Mouse (Mus musculus): Measurements from ENCODE around the gene Cdc42se1. TPM values are rescaled to one million over a fixed set of nuclear protein-coding genes. Genes with fewer than 3 reads are reported as not detected.

The Cdc42se1 gene
- polyA plus RNA-seq, 1 experiment, result 156 TPM

DNA sequence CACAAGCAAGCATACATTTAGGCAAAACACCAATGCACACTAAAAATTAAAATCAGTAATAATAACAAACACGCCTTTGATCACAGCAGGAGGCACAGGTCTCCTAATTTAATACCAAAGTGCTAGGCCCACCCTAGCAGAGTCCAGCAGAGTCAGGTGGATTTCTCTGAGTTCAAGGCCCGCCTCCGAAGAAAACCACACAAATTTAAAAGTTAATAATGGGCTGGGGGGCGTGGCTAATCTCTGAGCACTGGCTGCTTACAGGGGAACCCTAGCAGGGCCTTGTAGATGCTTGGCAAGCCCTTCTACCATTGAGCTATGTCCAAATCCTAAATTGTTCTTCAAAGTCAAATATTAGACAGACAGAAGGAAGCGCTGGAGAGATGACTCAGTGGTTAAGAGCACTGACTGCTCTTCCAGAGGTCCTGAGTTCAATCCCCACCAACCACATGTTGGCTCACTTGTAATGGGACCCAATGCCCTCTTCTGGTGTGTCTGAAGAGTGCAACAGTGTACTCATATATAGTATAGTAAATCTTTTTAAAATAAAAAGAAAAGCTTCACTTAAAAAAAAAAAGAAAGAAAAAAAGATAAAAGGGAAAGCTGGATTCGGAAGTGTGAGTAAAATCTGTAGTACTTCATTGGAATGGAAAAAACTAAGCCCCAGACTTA is 9.9 kb upstream of the Cdc42se1 start:
- TF ChIP-seq CTCF (IDR thresholded peaks at IDR 0.05; ENCODE audit: borderline replicate concordance, control insufficient read depth, extremely low read depth, insufficient read depth, low read length, poor library complexity) (no peak), POLR2A (IDR thresholded peaks at IDR 0.05; ENCODE audit: control insufficient read depth, extremely low read depth, insufficient read depth, low read length, poor library complexity) (no peak)
- H3K4me1 ChIP-seq (replicated peaks; ENCODE audit: control insufficient read depth, insufficient read depth, low read length), result no peaks in the 10 kb centered on the region; the same call in 1 of the 2 replicates
- peaks cover 11% of the 10 kb centered on the region; the same call in 1 of the 2 replicates for H3K36me3 ChIP-seq (ENCODE audit: control insufficient read depth, insufficient read depth, low read length)
- no peaks in the 10 kb centered on the region for H3K27me3 ChIP-seq (ENCODE audit: control insufficient read depth, insufficient read depth, low read length)
- H3K4me3 ChIP-seq (ENCODE audit: control insufficient read depth, insufficient read depth, low read length), result no peak overlapping the region
- 84% methylated on average over 6 of the region's 6 CpGs for WGBS
- no peak overlapping the region; the same call in 1 of the 2 replicates for H3K27ac ChIP-seq (ENCODE audit: control insufficient read depth, insufficient read depth, low read length)
- DNase-seq, result no peak

DNA sequence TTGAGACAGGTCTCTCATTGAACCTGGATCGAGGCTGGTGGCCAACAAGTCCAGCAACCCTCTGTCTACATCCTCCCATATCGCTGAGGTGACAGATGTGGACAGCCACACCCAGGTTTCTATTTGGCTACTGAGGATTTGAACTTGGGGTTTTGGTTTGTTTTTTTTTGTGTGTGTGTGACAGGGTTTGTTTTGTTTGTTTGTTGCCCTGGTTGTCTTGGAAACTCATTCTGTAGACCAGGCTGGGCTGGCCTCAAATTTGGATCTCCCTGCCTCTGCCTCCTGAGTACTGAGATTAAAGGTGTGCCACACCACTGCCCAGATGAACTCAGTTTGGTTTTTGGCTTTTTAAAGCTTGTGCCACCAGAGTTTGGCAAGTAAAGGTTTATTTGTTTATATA is 5.5 kb upstream of the Cdc42se1 start:
- 100% methylated on average over 2 of the region's 2 CpGs for WGBS
- Histone ChIP-seq H3K36me3 (ENCODE audit: control insufficient read depth, insufficient read depth, low read length) (peaks cover 7% of the 10 kb centered on the region; the same call in 1 of the 2 replicates), H3K4me3 (ENCODE audit: control insufficient read depth, insufficient read depth, low read length) (no peak overlapping the region), H3K27me3 (ENCODE audit: control insufficient read depth, insufficient read depth, low read length) (no peaks in the 10 kb centered on the region), H3K4me1 (replicated peaks; ENCODE audit: control insufficient read depth, insufficient read depth, low read length) (peaks cover 4% of the 10 kb centered on the region), H3K27ac (ENCODE audit: control insufficient read depth, insufficient read depth, low read length) (no peak overlapping the region)
- no peak for DNase-seq
- TF ChIP-seq POLR2A (IDR thresholded peaks at IDR 0.05; ENCODE audit: control insufficient read depth, extremely low read depth, insufficient read depth, low read length, poor library complexity), result no peak
- TF ChIP-seq CTCF (IDR thresholded peaks at IDR 0.05; ENCODE audit: borderline replicate concordance, control insufficient read depth, extremely low read depth, insufficient read depth, low read length, poor library complexity), result no peak

DNA sequence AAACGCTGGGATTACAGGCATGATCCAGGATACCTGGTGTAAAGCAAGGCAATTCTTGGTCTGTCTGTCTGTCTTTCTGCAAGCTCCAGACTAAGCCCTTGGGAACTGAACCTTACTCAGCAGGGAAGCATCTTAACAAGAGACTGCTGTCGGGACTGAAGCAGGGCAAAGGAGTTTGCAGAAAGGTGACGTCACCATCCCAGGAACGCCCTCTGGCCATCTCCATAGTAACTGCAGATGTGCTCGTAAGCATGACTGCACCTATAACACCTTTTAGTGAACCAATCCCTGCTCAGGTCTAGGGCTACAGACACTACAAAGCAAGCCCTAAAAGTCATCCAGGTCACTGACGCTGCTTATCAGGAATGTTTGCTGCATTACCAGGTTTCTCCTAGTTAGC is 4.2 kb upstream of the Cdc42se1 start:
- Histone ChIP-seq H3K36me3 (ENCODE audit: control insufficient read depth, insufficient read depth, low read length) (peaks cover 7% of the 10 kb centered on the region; the same call in 1 of the 2 replicates), H3K27me3 (ENCODE audit: control insufficient read depth, insufficient read depth, low read length) (no peaks in the 10 kb centered on the region), H3K27ac (ENCODE audit: control insufficient read depth, insufficient read depth, low read length) (no peak overlapping the region), H3K4me3 (ENCODE audit: control insufficient read depth, insufficient read depth, low read length) (no peak overlapping the region), H3K4me1 (replicated peaks; ENCODE audit: control insufficient read depth, insufficient read depth, low read length) (peaks cover 4% of the 10 kb centered on the region)
- no peak for TF ChIP-seq POLR2A (IDR thresholded peaks at IDR 0.05; ENCODE audit: control insufficient read depth, extremely low read depth, insufficient read depth, low read length, poor library complexity)
- no peak for TF ChIP-seq CTCF (IDR thresholded peaks at IDR 0.05; ENCODE audit: borderline replicate concordance, control insufficient read depth, extremely low read depth, insufficient read depth, low read length, poor library complexity)
- WGBS, result 95% methylated on average over 6 of the region's 6 CpGs
- no peak for DNase-seq

DNA sequence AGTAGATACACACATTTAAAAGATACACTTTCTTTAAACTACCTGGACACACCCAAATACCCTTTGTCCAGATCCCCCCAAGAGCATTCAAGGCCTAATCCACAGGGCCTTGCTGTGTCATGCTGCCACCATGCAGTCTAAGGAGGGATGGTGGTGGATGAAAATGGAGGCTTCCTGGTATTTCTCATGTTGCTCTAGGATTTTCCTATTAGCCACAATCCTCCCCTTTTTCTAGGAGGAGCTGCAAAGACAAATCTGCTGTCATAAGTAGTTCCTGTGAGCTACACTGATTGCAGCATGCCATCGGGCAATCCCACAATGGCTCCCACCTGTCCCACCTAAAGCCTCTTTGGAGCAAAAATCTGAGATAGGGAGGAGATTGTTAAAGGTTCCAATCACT is 1.3 kb upstream of the Cdc42se1 start:
- TF ChIP-seq POLR2A (IDR thresholded peaks at IDR 0.05; ENCODE audit: control insufficient read depth, extremely low read depth, insufficient read depth, low read length, poor library complexity), result no peak
- no peak for TF ChIP-seq CTCF (IDR thresholded peaks at IDR 0.05; ENCODE audit: borderline replicate concordance, control insufficient read depth, extremely low read depth, insufficient read depth, low read length, poor library complexity)
- Histone ChIP-seq H3K27me3 (ENCODE audit: control insufficient read depth, insufficient read depth, low read length) (no peaks in the 10 kb centered on the region), H3K4me3 (ENCODE audit: control insufficient read depth, insufficient read depth, low read length) (no peak overlapping the region), H3K4me1 (replicated peaks; ENCODE audit: control insufficient read depth, insufficient read depth, low read length) (peaks cover 25% of the 10 kb centered on the region), H3K36me3 (ENCODE audit: control insufficient read depth, insufficient read depth, low read length) (peaks cover 8% of the 10 kb centered on the region), H3K27ac (ENCODE audit: control insufficient read depth, insufficient read depth, low read length) (no peak overlapping the region)
- 47% methylated on average over 1 of the region's 1 CpGs for WGBS
- no peak for DNase-seq

DNA sequence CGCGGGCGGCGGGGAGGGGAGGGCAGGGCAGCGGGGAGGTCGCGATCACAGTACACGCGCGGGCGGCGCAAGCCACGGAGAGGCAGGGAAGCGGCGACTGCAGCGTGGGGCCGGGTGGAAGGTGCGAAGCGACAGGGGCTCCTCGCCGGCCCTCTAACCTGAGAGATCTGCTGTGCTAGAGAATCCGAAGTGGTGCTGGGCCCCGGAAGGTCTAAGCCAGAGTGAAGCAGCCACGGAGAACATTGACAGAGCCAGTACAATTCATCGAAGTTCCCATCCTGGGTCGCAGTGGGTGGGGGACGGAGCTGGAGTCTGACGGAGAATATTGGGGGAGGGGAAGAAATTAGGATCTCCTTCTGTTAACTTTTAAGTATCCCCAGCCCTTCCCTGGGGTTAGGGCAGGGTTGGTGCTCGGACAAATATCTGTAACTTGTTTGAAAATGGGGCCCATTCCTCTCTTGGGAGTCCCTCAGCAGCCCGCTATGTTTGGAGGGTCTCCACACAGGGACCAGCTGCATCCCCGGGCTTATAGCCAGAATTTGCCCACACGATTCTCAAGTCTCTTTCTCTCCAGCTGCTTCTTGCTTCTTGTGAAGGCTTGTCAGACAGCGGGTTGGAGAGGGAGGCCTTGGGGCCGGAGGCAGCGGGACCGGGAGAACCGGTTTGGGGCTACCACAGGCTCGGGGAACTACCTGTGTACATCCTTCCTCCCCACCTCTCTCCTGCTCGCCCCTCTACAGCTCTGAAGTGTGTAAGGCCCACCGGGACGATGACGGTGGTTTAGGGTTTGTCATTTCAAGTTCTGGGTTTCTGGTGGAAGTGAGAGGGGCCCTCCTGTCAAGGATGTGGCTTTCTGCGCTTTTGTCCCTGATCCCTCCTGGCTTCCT is 605 bp downstream of the Cdc42se1 start:
- no peak for TF ChIP-seq CTCF (IDR thresholded peaks at IDR 0.05; ENCODE audit: borderline replicate concordance, control insufficient read depth, extremely low read depth, insufficient read depth, low read length, poor library complexity)
- no peak for TF ChIP-seq POLR2A (IDR thresholded peaks at IDR 0.05; ENCODE audit: control insufficient read depth, extremely low read depth, insufficient read depth, low read length, poor library complexity)
- DNase-seq, result peak; percentile 53
- peak overlapping the region; percentile 72 for H3K4me3 ChIP-seq (ENCODE audit: control insufficient read depth, insufficient read depth, low read length)

DNA sequence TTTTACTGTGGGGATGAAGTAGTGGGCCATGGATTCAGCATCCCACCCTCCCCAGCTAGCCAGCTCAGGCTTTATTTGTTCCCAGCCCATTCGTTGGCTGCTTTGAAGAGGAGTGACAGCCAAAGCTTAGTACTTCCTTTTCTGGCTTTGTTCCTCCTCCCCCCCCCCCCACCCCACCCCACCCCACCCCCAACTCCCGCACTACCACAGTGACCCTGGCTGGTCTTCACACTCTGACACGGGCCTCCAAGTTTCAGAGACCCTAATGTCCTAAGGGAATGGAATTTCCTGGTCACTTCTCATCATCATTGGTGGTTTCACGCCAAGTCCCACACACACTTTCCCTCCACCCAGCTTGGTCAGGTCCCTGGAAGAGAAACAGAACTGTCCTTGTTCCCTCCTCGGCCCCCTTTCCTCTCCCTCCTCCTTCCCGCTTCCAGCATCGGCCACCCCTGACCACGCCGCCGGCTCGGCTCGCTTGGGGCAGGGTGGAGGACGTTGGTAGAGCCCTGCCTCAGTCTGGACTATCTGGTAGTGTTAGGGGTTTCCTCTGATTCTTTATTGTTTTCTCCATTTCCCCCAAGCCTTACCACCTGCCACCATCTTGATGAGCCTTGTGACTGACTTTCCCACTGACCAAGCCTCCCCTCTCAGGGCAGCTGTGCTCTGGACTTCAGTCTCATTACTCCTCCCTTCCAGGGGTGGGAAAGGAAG is 1.4 kb downstream of the Cdc42se1 start:
- Histone ChIP-seq H3K36me3 (ENCODE audit: control insufficient read depth, insufficient read depth, low read length) (peaks cover 33% of the 10 kb centered on the region), H3K27me3 (ENCODE audit: control insufficient read depth, insufficient read depth, low read length) (no peaks in the 10 kb centered on the region), H3K4me1 (replicated peaks; ENCODE audit: control insufficient read depth, insufficient read depth, low read length) (peaks cover 30% of the 10 kb centered on the region), H3K4me3 (ENCODE audit: control insufficient read depth, insufficient read depth, low read length) (peak overlapping the region; percentile 72), H3K27ac (ENCODE audit: control insufficient read depth, insufficient read depth, low read length) (peak overlapping the region; percentile 89)
- DNase-seq, result peak; percentile 43
- WGBS, result 3% methylated on average over 13 of the region's 13 CpGs
- TF ChIP-seq CTCF (IDR thresholded peaks at IDR 0.05; ENCODE audit: borderline replicate concordance, control insufficient read depth, extremely low read depth, insufficient read depth, low read length, poor library complexity) (no peak), POLR2A (IDR thresholded peaks at IDR 0.05; ENCODE audit: control insufficient read depth, extremely low read depth, insufficient read depth, low read length, poor library complexity) (no peak)

More for the DNA sequence above, 605 bp downstream of the Cdc42se1 start:
- H3K27me3 ChIP-seq (ENCODE audit: control insufficient read depth, insufficient read depth, low read length), result no peaks in the 10 kb centered on the region
- peak overlapping the region; percentile 89 for H3K27ac ChIP-seq (ENCODE audit: control insufficient read depth, insufficient read depth, low read length)
- H3K4me1 ChIP-seq (replicated peaks; ENCODE audit: control insufficient read depth, insufficient read depth, low read length), result peaks cover 28% of the 10 kb centered on the region
- H3K36me3 ChIP-seq (ENCODE audit: control insufficient read depth, insufficient read depth, low read length), result peaks cover 25% of the 10 kb centered on the region
- WGBS, result under 1% methylated on average over 43 of the region's 43 CpGs

All from thymus, adult 2 months (tissue).